Mouse (Mus musculus) small intestine, adult 10 weeks (tissue): ENCODE results near the gene Cd6. TPM values are rescaled to one million over a fixed set of nuclear protein-coding genes. Genes with fewer than 3 reads are reported as not detected.

Experiments used
- polyA plus RNA-seq: library from polyadenylated mRNA; stranded (reverse); fragments of 350-450 nt; fragmentation: Illumina TruSeq; extraction: RNeasy Lipid Tissue Mini Kit (QIAGEN cat#74804); gene quantifications from one replicate; pipeline ENCODE4 v1.2.3, GENCODE M21; 2014; ENCODE audit warnings: low replicate concordance

The Cd6 gene
- polyA plus RNA-seq = not detected

GRCm38 (mm10) chr19:10829436-10830175, at the start of gene Cd6:
Cd6 (minus strand) TSS chr19:10830058.

DNA sequence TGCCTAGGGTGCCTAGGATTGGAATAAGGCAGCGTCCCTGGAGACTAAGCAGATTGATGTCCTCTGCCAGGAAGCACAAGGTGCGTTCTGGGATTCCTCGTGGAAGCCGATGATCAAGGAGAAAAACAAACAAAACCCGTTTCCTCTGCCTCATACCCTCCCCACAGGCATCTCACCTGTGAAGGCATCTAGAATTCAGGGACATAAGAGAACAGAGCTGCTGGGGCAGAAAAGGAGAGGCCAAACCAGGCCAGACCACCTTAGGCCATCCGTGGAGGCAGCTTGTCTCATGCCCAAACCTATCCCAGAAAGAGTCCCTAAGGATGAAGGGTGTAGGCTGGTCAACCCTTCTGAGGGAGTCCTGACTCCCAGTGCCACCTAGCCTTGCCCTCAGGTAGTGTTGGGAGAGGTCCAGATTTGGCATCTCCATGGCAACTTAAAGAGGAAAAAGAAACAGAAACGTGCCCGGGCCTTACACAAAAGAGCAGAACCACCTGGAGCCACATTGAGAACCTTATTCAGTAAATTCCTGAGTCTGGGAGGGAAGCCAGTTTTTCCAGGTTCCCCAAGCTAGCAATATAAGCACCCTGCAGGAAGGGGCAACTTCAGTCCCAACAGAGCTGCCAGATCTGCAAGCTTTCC, 40.1 kb upstream of the Cd6 start, which contains the start of gene Tmem132a:
TSS of gene Tmem132a (minus strand) at position 55 of the 642 bp plus-strand sequence.

DNA sequence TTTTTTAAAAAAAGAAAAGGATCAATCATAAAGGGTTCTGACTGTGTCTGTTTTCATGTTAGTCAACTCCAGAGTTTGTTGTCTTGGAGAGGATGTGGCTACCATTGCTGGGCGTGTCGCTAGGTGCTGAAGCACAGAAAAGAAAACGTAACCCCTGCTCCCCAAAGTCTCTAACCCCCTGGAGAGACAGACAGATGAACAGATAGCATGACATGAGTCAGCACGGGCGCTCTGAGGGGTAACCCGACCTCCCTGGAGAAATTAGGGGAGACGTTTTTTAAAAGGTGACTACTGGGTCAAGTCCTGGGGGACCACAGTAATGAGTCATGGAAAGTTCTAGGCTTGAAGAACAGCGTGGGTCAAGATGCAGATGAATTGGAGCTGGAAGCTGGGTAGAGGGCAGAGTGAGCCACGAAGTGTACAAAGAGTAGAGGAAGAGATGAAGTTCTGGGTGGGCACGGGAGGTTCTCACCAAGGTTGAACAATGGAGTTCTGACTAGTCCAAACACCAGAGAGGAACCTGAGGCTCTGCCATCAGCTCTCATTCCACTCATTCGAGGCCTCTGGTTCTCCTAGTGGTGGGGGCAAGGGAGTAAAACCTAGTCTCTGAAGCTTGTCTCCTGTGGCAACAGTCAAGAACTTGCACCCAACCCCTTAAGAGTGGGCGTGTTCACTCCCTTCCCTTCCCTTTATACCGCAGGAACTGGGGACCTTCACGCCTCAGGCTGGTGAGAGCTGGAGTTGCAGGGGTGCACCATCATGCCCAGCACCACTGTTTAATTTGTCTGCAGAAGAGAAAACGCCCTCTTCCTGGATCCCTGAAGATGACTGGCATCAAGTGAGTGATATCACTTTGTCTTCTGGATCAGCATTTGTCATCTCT, 9.4 kb upstream of the Cd6 start, which contains the start of gene Slc15a3:
TSS of gene Slc15a3 (plus strand) at position 718 of the 883 bp plus-strand sequence.

Other genes with a start within 250 kb of the Cd6 start
- 63.5 TPM for gene Ddb1, start 224.7 kb downstream of the Cd6 start, polyA plus RNA-seq
- 29.7 TPM for gene Tkfc, start 224.4 kb downstream of the Cd6 start, polyA plus RNA-seq
- gene Vwce, start 195.8 kb downstream of the Cd6 start, polyA plus RNA-seq = 3.6 TPM
- gene Pga5, start 152.0 kb downstream of the Cd6 start, polyA plus RNA-seq = not detected
- 1.3 TPM for gene Vps37c, start 141.3 kb downstream of the Cd6 start, polyA plus RNA-seq
- gene Cd5, start 91.1 kb downstream of the Cd6 start, polyA plus RNA-seq = not detected
- 1.2 TPM for gene Slc15a3, start 9.7 kb upstream of the Cd6 start, polyA plus RNA-seq
- gene Tmem132a, start 39.9 kb upstream of the Cd6 start, polyA plus RNA-seq = not detected
- gene Tmem109, start 51.9 kb upstream of the Cd6 start, polyA plus RNA-seq = 1.7 TPM
- 17.9 TPM for gene Prpf19, start 65.2 kb upstream of the Cd6 start, polyA plus RNA-seq
- gene Zp1, start 90.6 kb upstream of the Cd6 start, polyA plus RNA-seq = not detected
- not detected for gene Ptgdr2, start 107.1 kb upstream of the Cd6 start, polyA plus RNA-seq
- gene Ccdc86, start 119.2 kb upstream of the Cd6 start, polyA plus RNA-seq = 1.0 TPM
- 10.1 TPM for gene Ms4a10, start 144.6 kb upstream of the Cd6 start, polyA plus RNA-seq
- gene Ms4a15, start 163.2 kb upstream of the Cd6 start, polyA plus RNA-seq = not detected
- gene Ms4a18, start 188.0 kb upstream of the Cd6 start, polyA plus RNA-seq = 106 TPM